Mouse (Mus musculus) heart, postnatal 4 days (tissue): ENCODE measurements at regions not wholly inside any gene's neighbourhood (a gene's known extent, or its start where the extent isn't known, plus 50 kb on each side); places are given as distances from the start of the nearest gene placed in this dataset.

ENCODE experiments used
- DNase-seq: peaks from one replicate; pipeline ENCODE4 v3.0.0; 2021

GRCm38 (mm10) chr12:39586163-39586562, 451.7 kb downstream of the Arl4a start:
- DNase-seq = no peak

- no peak for DNase-seq
Observed at GRCm38 (mm10) chr12:39577610-39578009, 460.2 kb downstream of the Arl4a start.

- no peak for DNase-seq
Observed at GRCm38 (mm10) chr12:39572802-39573201, 465.0 kb downstream of the Arl4a start.

- no peak for DNase-seq
Observed at GRCm38 (mm10) chr12:39572147-39572546, 465.7 kb downstream of the Arl4a start.

GRCm38 (mm10) chr12:39560734-39561446, 476.9 kb downstream of the Arl4a start:
- no peak for DNase-seq

GRCm38 (mm10) chr12:39558491-39558890, 479.3 kb downstream of the Arl4a start:
- DNase-seq = no peak

- DNase-seq = no peak
Observed at GRCm38 (mm10) chr12:39536326-39536725, 501.5 kb downstream of the Arl4a start.

- no peak for DNase-seq
Observed at GRCm38 (mm10) chr12:39528121-39528520, 509.7 kb downstream of the Arl4a start.

- DNase-seq = no peak
Observed at GRCm38 (mm10) chr12:39527216-39527600, 510.6 kb downstream of the Arl4a start.

GRCm38 (mm10) chr12:39526535-39527215, 511.1 kb downstream of the Arl4a start:
- no peak for DNase-seq

GRCm38 (mm10) chr12:39515690-39516089, 522.1 kb downstream of the Arl4a start:
- DNase-seq = no peak

GRCm38 (mm10) chr12:39510855-39511254, 527.0 kb downstream of the Arl4a start:
- DNase-seq = no peak

GRCm38 (mm10) chr12:39510073-39510812, 527.6 kb downstream of the Arl4a start:
- DNase-seq = peak; percentile 70

GRCm38 (mm10) chr12:39496203-39496602, 541.6 kb downstream of the Arl4a start:
- DNase-seq = peak; percentile 39

GRCm38 (mm10) chr12:39493578-39494218, 544.1 kb downstream of the Arl4a start:
- DNase-seq = peak; percentile 8

- DNase-seq = no peak
Observed at GRCm38 (mm10) chr12:39493114-39493513, 544.7 kb downstream of the Arl4a start.

- no peak for DNase-seq
Observed at GRCm38 (mm10) chr12:39472984-39473383, 564.8 kb downstream of the Arl4a start.
